Mouse (Mus musculus) hindbrain, embryonic 14.5 days (tissue): ENCODE measurements at regions not wholly inside any gene's neighbourhood (a gene's known extent, or its start where the extent isn't known, plus 50 kb on each side); places are given as distances from the start of the nearest gene placed in this dataset.

Experiments
- ATAC-seq: fragments of 200-750 bp; cut with Nextera tagmentation; 2 replicates; pipeline ENCODE4 v1.8.0; 2017; ENCODE audit warnings: moderate number of reproducible peaks, mild to moderate bottlenecking, moderate TSS enrichment, moderate library complexity; ENCODE audit not compliant: low FRiP score
- DNase-seq: peaks from one replicate; pipeline ENCODE4 v3.0.0-alpha.2; 2015; ENCODE audit warnings: low spot score
- H3K27ac ChIP-seq: fragments of 300-500 bp; sonication (generic); 2 replicates; pipeline ENCODE4 v1.5.1; 2014; ENCODE audit warnings: mild to moderate bottlenecking, moderate library complexity
- H3K27me3 ChIP-seq: fragments of 300-500 bp; sonication (generic); 2 replicates; pipeline ENCODE4 v1.6.1; 2014; ENCODE audit warnings: mild to moderate bottlenecking, low read length, mixed read lengths; ENCODE audit not compliant: control insufficient read depth, insufficient read depth
- H3K36me3 ChIP-seq: fragments of 300-500 bp; sonication (generic); replicated peaks from 2 replicates; pipeline ENCODE4 v1.6.1; 2014; ENCODE audit not compliant: control insufficient read depth, insufficient read depth
- H3K4me1 ChIP-seq: fragments of 300-500 bp; sonication (generic); replicated peaks from 2 replicates; pipeline ENCODE4 v1.6.1; 2014; ENCODE audit warnings: antibody characterized with exemption, low read length, mixed read lengths; ENCODE audit not compliant: control insufficient read depth, insufficient read depth
- H3K4me2 ChIP-seq: fragments of 300-500 bp; sonication (generic); replicated peaks from 2 replicates; pipeline ENCODE4 v1.6.1; 2014; ENCODE audit warnings: mild to moderate bottlenecking, moderate library complexity
- H3K4me3 ChIP-seq: fragments of 300-500 bp; sonication (generic); replicated peaks from 2 replicates; pipeline ENCODE4 v1.5.1; 2014; ENCODE audit warnings: mild to moderate bottlenecking, low read length
- H3K9ac ChIP-seq: fragments of 300-500 bp; sonication (generic); 2 replicates; pipeline ENCODE4 v1.6.1; 2014
- H3K9me3 ChIP-seq: fragments of 300-500 bp; sonication (generic); 2 replicates; pipeline ENCODE4 v1.6.1; 2016; ENCODE audit warnings: low read length; ENCODE audit not compliant: control insufficient read depth
- WGBS: fragments of 180-500 bp; shearing (Covaris S2); extraction: QIAGEN DNeasy Blood & Tissue Kit; methylation state at CpG from one replicate; pipeline ENCODE4 v1.1.7; 2014; 5-methylcytosine and 5-hydroxymethylcytosine counted together

DNA sequence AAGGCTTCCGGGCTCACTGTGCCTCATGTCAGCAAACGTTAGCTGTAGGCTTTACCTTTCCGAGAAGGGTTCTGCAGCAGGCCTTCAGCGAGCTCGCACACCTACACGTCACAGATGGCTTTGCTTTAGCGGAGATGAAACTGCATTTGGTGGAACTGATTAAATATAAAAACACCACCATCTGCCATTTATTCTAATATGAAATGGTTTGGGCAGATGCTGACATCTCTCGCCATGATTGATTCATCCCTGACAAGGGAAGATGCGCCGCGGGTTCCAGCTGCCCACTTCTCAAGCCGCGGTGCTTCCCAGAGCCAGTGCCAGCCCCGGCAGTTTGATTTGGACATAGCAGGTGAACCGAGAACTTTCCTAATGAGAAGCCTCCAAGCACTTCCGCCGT is 247.4 kb upstream of the Id2 start:
- H3K27ac ChIP-seq = no peak overlapping the region
- H3K9me3 ChIP-seq = no peaks in the 10 kb centered on the region
- H3K4me2 ChIP-seq = no peak overlapping the region
- no peak overlapping the region for H3K9ac ChIP-seq
- H3K4me3 ChIP-seq = no peak overlapping the region
- no peak for ATAC-seq
- H3K36me3 ChIP-seq = no peaks in the 10 kb centered on the region
- no peaks in the 10 kb centered on the region for H3K27me3 ChIP-seq
- no peak for DNase-seq
- no peaks in the 10 kb centered on the region for H3K4me1 ChIP-seq
- 47% methylated on average over 17 of the region's 17 CpGs for whole genome bisulfite sequencing

DNA sequence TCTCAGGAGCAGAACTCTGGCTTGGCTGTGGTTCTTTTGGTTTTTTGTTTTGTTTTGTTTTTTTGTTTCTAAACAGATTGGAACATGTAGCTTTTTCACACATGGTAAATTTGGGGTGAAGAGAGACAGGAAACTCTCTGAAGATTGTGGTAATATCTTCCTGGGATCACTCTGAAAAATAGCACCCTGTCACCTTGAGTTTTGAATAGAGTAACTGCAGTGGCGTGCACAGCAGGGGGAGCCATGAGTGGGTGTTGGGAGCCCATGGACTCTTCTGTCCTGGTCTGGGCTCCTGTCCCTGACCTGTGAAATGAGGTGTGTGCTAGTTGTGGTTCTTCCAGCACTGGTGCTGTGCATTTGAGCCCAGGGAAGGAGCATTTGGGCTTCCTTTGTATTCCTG is 241.8 kb upstream of the Id2 start:
- ATAC-seq (no peak), DNase-seq (no peak)
- Histone ChIP-seq H3K4me3 (no peak overlapping the region), H3K9me3 (no peaks in the 10 kb centered on the region), H3K27ac (no peak overlapping the region), H3K27me3 (no peaks in the 10 kb centered on the region), H3K4me1 (no peaks in the 10 kb centered on the region), H3K4me2 (no peak overlapping the region), H3K9ac (no peak overlapping the region), H3K36me3 (no peaks in the 10 kb centered on the region)
- WGBS = 95% methylated on average over 1 of the region's 1 CpGs

DNA sequence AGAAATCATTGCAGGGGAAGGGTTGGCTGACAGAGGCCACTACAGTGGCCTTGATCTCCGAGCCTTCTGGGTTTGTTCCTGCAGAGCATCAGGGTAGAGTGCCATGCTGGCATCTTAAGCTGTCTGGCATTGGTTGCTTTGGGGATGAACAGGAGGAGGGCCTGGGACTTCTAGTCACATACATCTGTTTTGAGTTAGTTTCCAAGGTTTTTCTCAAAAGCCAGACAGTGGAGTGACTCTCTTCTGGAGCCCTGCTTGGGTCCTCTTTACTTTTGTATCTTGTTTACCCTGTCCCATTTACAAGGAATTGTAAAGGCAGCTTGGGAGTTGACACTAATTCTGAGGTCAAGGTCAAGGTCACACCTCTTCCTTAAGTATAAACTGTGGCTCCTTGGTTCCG is 239.0 kb upstream of the Id2 start:
- Histone ChIP-seq H3K4me1 (peaks cover 7% of the 10 kb centered on the region; the same call in 1 of the 2 replicates), H3K9ac (no peak overlapping the region), H3K27ac (no peak overlapping the region), H3K9me3 (no peaks in the 10 kb centered on the region), H3K27me3 (no peaks in the 10 kb centered on the region), H3K36me3 (no peaks in the 10 kb centered on the region), H3K4me3 (no peak overlapping the region), H3K4me2 (no peak overlapping the region)
- ATAC-seq (no peak), DNase-seq (no peak)
- WGBS = 64% methylated on average over 2 of the region's 2 CpGs

DNA sequence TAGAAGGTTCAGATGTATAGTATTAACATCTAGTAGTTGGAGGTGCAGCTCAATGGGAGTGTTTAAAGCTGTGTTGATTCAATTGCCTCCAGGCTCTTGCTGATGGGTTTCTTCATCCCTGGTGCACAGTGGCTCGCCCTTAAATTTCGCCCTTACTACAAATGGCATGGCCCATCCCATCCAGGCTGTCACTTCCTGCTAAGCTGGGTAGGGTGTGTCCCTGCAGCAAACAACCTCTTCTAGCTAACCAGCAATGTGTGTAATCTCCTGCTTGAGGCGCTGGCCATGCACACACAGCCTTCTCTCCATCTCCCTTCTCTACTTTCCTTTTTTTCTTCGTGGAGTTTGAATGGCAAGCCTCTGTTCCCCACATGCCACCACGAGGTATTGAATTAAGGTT is 238.1 kb upstream of the Id2 start:
- no peak overlapping the region for H3K4me2 ChIP-seq
- DNase-seq (no peak), ATAC-seq (no peak)
- H3K27me3 ChIP-seq = no peaks in the 10 kb centered on the region
- H3K27ac ChIP-seq = no peak overlapping the region
- H3K9me3 ChIP-seq = no peaks in the 10 kb centered on the region
- H3K4me1 ChIP-seq = peaks cover 7% of the 10 kb centered on the region; the same call in 1 of the 2 replicates
- no peak overlapping the region for H3K4me3 ChIP-seq
- H3K9ac ChIP-seq = no peak overlapping the region
- H3K36me3 ChIP-seq = no peaks in the 10 kb centered on the region
- 80% methylated on average over 5 of the region's 5 CpGs for WGBS

DNA sequence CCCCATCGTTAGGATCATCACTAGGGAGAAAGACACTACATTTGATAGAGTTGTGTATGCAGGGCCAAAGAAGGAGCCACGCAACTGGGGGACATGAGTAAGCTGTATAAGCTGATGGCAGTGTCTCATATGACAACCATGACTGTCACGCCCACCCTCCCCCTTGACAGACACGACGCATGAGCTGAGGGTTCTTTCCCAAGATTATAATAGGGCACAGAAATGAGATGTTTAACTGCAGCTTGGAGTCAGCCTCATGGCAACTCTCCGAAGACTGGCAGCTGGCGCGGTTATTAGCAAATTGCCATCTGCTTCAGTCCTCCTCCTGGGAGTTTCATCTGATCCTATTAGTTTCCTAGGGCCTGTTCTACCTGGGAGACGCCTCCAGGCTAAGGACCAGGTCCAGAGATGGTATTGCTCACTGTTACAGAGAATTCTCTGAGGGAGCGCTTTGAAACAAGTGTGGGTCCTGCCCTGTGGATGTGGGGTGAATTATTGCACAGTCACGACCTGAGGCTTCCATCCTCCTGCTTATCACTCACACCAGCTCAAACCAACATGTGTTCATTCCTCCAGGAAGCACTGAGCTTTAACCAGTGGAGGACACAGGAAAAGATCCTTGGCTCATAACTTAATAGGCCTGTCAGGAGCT is 235.6 kb upstream of the Id2 start:
- Histone ChIP-seq H3K4me2 (no peak overlapping the region), H3K36me3 (no peaks in the 10 kb centered on the region), H3K9ac (no peak overlapping the region), H3K27me3 (no peaks in the 10 kb centered on the region), H3K4me3 (no peak overlapping the region), H3K9me3 (no peaks in the 10 kb centered on the region), H3K27ac (no peak overlapping the region), H3K4me1 (peaks cover 7% of the 10 kb centered on the region; the same call in 1 of the 2 replicates)
- 55% methylated on average over 11 of the region's 11 CpGs for WGBS
- ATAC-seq (no peak), DNase-seq (no peak)

DNA sequence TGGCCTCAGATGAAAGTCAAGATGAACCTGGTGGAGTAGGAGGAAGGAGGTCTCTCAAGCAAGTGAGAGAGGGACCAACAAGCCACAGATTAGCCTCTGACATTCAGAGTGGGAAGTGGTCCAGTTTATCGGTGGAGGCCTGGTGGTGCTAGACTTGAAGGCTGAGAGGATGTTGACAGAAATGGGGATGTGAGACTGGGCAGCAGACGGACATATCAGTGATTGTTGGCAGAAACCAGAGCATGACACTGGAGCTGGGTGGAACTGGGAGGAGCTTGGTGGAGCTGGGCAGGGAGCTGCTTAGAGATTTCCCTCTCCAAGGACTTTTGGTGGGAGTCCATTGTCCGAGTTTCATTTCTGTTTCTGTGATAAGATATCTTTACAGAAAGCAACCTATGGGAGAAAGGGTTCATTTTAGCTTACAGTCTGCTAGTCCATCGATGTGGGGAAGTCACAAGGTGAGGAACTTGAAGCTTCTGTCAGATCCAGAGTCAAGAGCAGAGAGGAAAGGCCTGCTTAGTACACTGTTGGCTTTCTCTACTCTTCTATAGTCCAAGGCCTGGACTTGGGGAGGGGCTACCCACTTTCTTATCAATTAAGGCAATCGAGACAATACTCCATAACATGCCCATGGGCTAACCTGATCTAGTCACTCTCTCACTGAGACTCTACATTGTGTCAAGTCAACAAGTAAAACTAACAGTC is 233.2 kb upstream of the Id2 start:
- Histone ChIP-seq H3K9ac (no peak overlapping the region), H3K9me3 (no peaks in the 10 kb centered on the region), H3K27ac (no peak overlapping the region), H3K4me3 (no peak overlapping the region), H3K36me3 (no peaks in the 10 kb centered on the region), H3K4me2 (no peak overlapping the region), H3K4me1 (peaks cover 7% of the 10 kb centered on the region; the same call in 1 of the 2 replicates), H3K27me3 (no peaks in the 10 kb centered on the region)
- DNase-seq (no peak), ATAC-seq (no peak)
- 86% methylated on average over 5 of the region's 5 CpGs for WGBS

DNA sequence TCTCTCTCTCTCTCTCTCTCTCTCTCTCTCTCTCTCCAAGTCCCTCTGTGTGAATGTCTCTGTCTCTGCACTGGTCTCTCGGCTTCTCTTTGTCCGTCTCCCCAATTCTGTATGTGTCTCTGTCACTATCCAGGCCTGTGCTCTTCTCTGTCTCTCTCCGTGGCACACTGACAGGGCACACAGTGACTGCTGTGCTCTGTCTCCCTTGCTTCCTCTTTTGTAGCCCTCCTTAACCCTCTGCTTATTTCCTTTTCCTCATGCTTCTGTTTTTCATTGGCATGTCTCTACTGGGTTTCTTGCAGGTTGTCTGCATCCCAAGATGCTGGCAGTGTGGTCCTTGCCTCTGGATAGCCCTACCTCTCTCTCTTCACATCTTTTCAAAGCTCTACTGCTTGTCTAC is 229.0 kb upstream of the Id2 start:
- H3K36me3 ChIP-seq = no peaks in the 10 kb centered on the region
- no peak overlapping the region for H3K4me3 ChIP-seq
- H3K27me3 ChIP-seq = no peaks in the 10 kb centered on the region
- no peak overlapping the region for H3K4me2 ChIP-seq
- no peak overlapping the region for H3K27ac ChIP-seq
- ATAC-seq (no peak), DNase-seq (no peak)
- no peaks in the 10 kb centered on the region for H3K4me1 ChIP-seq
- H3K9me3 ChIP-seq = no peaks in the 10 kb centered on the region
- H3K9ac ChIP-seq = no peak overlapping the region
- 89% methylated on average over 3 of the region's 3 CpGs for WGBS

DNA sequence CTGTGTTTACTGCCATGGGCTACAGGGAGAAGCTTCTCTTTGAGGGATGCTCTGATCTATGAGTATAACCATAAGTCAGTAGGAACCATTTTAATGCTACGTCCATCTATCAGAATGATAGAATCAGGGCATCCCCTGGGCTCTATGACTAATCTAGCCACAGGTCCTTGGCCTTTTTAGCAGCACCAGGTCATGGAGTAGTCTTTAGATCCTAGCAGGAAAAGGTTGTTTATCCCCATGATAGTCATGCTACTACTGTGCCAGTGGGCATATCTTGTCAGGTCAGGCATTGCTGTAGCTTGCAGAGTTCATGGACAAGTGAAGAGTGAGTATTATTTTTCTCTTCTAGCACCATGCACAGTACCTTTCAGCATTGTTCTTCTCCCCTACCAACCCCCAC is 226.2 kb upstream of the Id2 start:
- no peak overlapping the region for H3K27ac ChIP-seq
- no peak overlapping the region for H3K4me2 ChIP-seq
- no peaks in the 10 kb centered on the region for H3K27me3 ChIP-seq
- WGBS = 90% methylated on average over 1 of the region's 1 CpGs
- no peak for ATAC-seq
- H3K4me1 ChIP-seq = no peaks in the 10 kb centered on the region
- no peaks in the 10 kb centered on the region for H3K9me3 ChIP-seq
- no peak overlapping the region for H3K4me3 ChIP-seq
- H3K9ac ChIP-seq = no peak overlapping the region
- DNase-seq = no peak
- H3K36me3 ChIP-seq = no peaks in the 10 kb centered on the region

DNA sequence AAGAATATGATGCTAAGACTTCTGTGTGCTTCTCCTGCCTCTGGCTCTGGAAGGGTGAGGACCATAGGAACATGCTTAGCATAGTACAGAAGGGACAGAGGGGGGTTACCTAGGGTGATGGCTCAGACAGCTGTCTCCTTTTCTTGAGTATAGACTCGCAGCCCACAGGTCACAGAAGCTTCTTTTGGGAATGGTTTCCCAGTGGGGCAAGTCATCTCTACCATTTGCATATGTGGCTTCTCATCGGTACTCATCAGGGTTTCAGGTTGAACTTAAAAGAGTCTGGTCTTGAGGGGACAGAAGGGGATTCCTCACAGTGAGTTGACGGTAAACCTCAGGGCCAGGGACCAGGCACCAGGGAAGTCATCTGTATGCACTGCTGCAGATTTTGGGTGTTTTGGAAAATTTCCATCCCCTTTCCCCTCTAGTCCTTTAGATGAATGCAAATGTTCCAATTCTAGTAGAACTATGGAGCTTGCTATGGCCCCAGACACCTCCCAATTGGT is 223.4 kb upstream of the Id2 start:
- no peak for ATAC-seq
- 85% methylated on average over 3 of the region's 3 CpGs for WGBS

More for the DNA sequence above, 223.4 kb upstream of the Id2 start:
- Histone ChIP-seq H3K4me1 (no peaks in the 10 kb centered on the region), H3K4me3 (no peak overlapping the region), H3K27me3 (no peaks in the 10 kb centered on the region), H3K36me3 (no peaks in the 10 kb centered on the region), H3K27ac (no peak overlapping the region), H3K9ac (no peak overlapping the region), H3K9me3 (no peaks in the 10 kb centered on the region), H3K4me2 (no peak overlapping the region)
- no peak for DNase-seq
